Mouse (Mus musculus) neural tube, embryonic 13.5 days (tissue): ENCODE data around the gene Sec31a. TPM values are rescaled to one million over a fixed set of nuclear protein-coding genes. Genes with fewer than 3 reads are reported as not detected.
"Not testable (repeated sequence)": the region's sequence is repeated elsewhere in the genome, so short reads cannot be mapped to it uniquely, and the experiment has no call there.

Experiments used
- ATAC-seq: fragments of 200-750 bp; cut with Nextera tagmentation; 2 replicates; pipeline ENCODE4 v1.8.0; 2017; ENCODE audit warnings: low read depth, mild to moderate bottlenecking, moderate TSS enrichment, moderate library complexity
- H3K27ac ChIP-seq: fragments of 300-500 bp; sonication (generic); replicated peaks from 2 replicates; pipeline ENCODE4 v1.5.1; 2015; ENCODE audit warnings: moderate library complexity, mild to moderate bottlenecking, inconsistent platforms
- H3K27me3 ChIP-seq: fragments of 300-500 bp; sonication (generic); 2 replicates; pipeline ENCODE4 v1.6.1; 2015; ENCODE audit warnings: mild to moderate bottlenecking, inconsistent platforms
- H3K36me3 ChIP-seq: fragments of 300-500 bp; sonication (generic); 2 replicates; pipeline ENCODE4 v1.6.1; 2015; ENCODE audit warnings: mild to moderate bottlenecking, inconsistent platforms
- H3K4me1 ChIP-seq: fragments of 300-500 bp; sonication (generic); replicated peaks from 2 replicates; pipeline ENCODE4 v1.6.1; 2015; ENCODE audit warnings: inconsistent platforms
- H3K4me2 ChIP-seq: fragments of 300-500 bp; sonication (generic); 2 replicates; pipeline ENCODE4 v1.6.1; 2015; ENCODE audit warnings: inconsistent platforms, mild to moderate bottlenecking, moderate library complexity
- H3K4me3 ChIP-seq: fragments of 300-500 bp; sonication (generic); 2 replicates; pipeline ENCODE4 v1.5.1; 2015; ENCODE audit warnings: mild to moderate bottlenecking, inconsistent platforms
- H3K9ac ChIP-seq: fragments of 300-500 bp; sonication (generic); 2 replicates; pipeline ENCODE4 v1.6.1; 2015; ENCODE audit warnings: moderate library complexity, mild to moderate bottlenecking, inconsistent platforms
- H3K9me3 ChIP-seq: fragments of 300-500 bp; sonication (generic); 2 replicates; pipeline ENCODE4 v1.6.1; 2016; ENCODE audit warnings: inconsistent platforms
- WGBS: fragments of 180-500 bp; shearing (Covaris S2); methylation state at CpG from one replicate; pipeline ENCODE4 v1.1.7; 2015; 5-methylcytosine and 5-hydroxymethylcytosine counted together
- polyA plus RNA-seq: library from polyadenylated mRNA; unstranded; fragments of >200 nt; fragmentation: Nextera tagmentation; extraction: Ambion mirVana; gene quantifications from 2 replicates; pipeline ENCODE4 v1.2.1, GENCODE M21; 2015

Gene Sec31a
- polyA plus RNA-seq, 1 experiment from 2014 or later: 106 TPM

DNA sequence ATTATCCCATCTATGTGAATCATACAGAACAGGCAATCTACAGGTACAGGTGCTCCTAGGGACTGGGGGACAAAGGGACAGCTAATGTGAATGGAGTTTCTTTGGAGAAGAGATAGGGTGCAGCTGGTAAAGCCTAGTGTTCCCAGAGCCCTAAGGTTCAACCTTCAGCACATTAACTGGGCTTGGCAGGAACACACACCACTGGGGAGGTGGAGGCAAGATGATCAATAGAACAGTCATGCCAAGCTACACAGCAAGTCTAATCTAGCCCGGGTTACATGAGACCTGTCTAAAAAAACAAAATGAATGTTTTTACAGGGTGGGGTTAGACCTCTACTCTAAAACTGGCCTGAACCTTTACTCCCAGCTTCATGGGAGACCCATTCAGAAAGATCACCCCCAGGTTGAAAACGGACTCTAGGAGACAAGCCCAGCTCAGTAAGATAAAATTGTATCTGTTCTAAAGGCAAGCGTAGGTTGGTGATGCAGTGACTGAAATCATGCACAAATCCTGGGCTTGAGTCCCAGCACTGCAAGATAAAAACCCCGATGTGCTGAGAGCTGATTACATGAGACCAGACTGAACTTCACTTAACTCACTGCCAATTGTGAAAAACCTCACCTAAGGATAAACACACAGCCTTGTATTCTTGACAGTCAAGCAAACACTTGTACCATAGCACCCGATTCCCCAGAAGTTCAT lies 12.1 kb upstream of the Sec31a start:
- Histone ChIP-seq H3K27me3 (no peaks in the 10 kb centered on the region), H3K9ac (peak overlapping the region; percentile 94), H3K27ac (0 out of 2 replicates have a peak overlapping the region, but pooled peaks have one; percentile 3), H3K4me1 (peaks cover 65% of the 10 kb centered on the region), H3K4me2 (peak overlapping the region; percentile 98), H3K36me3 (peaks cover 43% of the 10 kb centered on the region), H3K4me3 (peak overlapping the region; percentile 70), H3K9me3 (no peaks in the 10 kb centered on the region)
- WGBS: 16% methylated on average over 5 of the region's 5 CpGs
- no peak for ATAC-seq

DNA sequence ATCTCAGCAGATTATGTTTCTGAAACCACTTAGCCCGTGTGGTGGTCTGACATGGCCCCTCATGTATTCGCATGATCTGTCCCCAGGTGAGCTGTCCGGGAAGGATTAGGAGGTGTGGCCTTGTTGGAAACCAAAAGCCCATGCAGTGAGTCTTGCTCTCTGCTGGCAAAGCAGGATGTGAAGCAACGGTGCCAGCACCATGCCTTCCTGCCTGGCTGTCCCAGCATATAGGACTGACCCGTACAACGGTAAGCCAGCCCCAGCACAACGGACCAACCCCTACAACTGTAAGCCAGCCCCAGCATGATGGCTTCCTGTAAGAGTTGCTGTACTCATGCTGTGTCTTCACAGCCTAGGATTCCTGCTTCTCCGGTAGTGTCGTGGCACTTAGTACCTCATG lies 11.2 kb upstream of the Sec31a start:
- ATAC-seq: no peak
- no peaks in the 10 kb centered on the region for H3K9me3 ChIP-seq
- peaks cover 74% of the 10 kb centered on the region for H3K4me1 ChIP-seq
- peak overlapping the region; percentile 98 for H3K4me2 ChIP-seq
- peak overlapping the region; percentile 70 for H3K4me3 ChIP-seq
- peak overlapping the region; percentile 18; the same call in 1 of the 2 replicates for H3K27ac ChIP-seq
- H3K36me3 ChIP-seq: peaks cover 52% of the 10 kb centered on the region
- WGBS: 58% methylated on average over 9 of the region's 9 CpGs
- H3K27me3 ChIP-seq: no peaks in the 10 kb centered on the region
- H3K9ac ChIP-seq: peak overlapping the region; percentile 94

DNA sequence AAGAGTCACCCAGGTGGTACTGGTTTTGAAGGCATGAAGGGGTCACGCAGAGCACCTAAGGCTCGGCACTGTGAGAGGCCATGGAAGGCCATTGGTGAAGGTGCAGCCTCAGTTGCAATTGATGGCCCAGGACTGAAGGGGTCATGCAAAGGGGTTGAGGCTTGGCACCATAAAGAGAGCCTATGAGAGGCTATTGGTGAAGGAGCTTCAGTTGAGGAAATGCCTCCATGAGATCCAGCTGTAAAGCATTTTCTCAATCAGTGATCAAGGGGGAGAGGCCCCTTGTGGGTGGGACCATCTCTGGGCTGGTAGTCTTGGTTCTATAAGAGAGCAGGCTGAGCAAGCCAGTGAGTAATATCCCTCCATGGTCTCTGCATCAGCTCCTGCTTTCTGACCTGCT lies 9.8 kb upstream of the Sec31a start:
- Histone ChIP-seq H3K4me2 (peak overlapping the region; percentile 98; the same call in 1 of the 2 replicates), H3K4me1 (peaks cover 73% of the 10 kb centered on the region), H3K36me3 (peaks cover 67% of the 10 kb centered on the region)
- 91% methylated on average over 2 of the region's 2 CpGs for WGBS
- not testable (repeated sequence) for H3K4me3 ChIP-seq, ATAC-seq, H3K9ac ChIP-seq, H3K9me3 ChIP-seq, H3K27me3 ChIP-seq, H3K27ac ChIP-seq

DNA sequence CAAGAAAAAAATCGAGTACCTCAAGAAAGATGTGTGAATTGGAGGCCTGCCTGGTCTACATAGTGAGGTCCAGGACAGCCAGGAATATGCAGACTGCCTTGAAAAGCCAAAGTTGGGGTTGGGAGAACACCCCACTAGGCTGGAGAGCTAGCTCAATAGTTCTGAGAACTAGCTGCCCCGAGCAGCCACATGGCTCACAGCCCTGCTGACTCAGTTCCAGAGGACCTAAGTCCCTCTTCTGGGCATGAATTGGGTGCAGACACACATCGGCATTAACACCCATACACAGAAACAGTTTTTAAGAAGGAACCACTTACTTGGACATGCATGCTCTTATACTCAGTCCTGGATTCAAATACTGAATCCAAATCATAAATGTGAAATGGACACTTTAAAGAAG lies 8.2 kb upstream of the Sec31a start:
- 88% methylated on average over 3 of the region's 3 CpGs for WGBS
- no peaks in the 10 kb centered on the region for H3K27me3 ChIP-seq
- peaks cover 82% of the 10 kb centered on the region for H3K36me3 ChIP-seq
- peaks cover 64% of the 10 kb centered on the region for H3K4me1 ChIP-seq
- H3K4me2 ChIP-seq: peak overlapping the region; percentile 13; the same call in 1 of the 2 replicates
- no peak overlapping the region for H3K9ac ChIP-seq
- no peak overlapping the region; the same call in 1 of the 2 replicates for H3K4me3 ChIP-seq
- H3K9me3 ChIP-seq: no peaks in the 10 kb centered on the region
- H3K27ac ChIP-seq: no peak overlapping the region
- ATAC-seq: no peak

DNA sequence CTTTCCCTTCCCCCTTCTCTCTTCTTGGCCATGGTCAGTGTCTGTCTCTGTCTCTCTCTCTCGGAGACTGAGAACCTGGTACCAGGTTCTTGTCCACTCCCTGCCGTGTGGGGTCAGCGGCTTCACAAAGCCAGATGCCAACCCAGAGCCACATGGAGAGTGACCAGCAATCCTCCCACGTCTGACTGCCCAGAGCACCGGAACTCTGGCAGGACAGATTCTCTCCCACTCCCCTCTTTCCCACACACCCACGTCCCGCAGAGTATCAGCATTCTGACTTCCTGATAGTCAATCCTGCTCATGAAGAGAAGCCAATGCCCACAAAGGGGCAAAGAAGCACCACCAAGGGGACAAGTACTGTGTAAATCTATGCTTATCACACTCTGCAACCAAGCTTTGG lies 7.6 kb upstream of the Sec31a start:
- no peak overlapping the region; the same call in 1 of the 2 replicates for H3K4me2 ChIP-seq

DNA sequence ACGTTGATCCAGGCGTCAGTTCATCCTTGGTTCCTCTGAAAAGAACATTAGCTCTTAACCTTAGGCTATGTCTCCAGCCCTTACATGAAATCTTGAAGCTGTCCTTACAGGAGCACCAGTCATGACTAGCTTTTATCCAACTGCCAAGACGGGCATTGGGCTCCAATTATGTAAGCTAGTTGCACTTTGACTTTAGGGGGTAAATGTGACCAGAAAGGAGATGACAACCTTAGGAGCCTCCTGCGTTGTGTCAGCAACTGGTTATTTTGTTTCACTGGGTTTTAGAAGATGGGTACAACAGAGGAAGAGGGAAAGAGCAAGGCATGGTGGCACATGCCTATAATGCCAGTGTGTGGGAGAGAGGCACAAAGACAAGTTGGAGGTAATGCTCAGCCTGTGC lies 2.8 kb upstream of the Sec31a start:
- WGBS: 73% methylated on average over 4 of the region's 4 CpGs
- Histone ChIP-seq H3K27ac (no peak overlapping the region), H3K36me3 (peaks cover 60% of the 10 kb centered on the region), H3K9ac (no peak overlapping the region), H3K4me3 (no peak overlapping the region), H3K27me3 (no peaks in the 10 kb centered on the region), H3K4me1 (peaks cover 42% of the 10 kb centered on the region), H3K4me2 (no peak overlapping the region), H3K9me3 (no peaks in the 10 kb centered on the region)
- no peak for ATAC-seq

More for the DNA sequence above, 7.6 kb upstream of the Sec31a start:
- H3K36me3 ChIP-seq: peaks cover 87% of the 10 kb centered on the region
- H3K4me1 ChIP-seq: peaks cover 64% of the 10 kb centered on the region
- ATAC-seq: no peak
- no peaks in the 10 kb centered on the region for H3K9me3 ChIP-seq
- H3K4me3 ChIP-seq: no peak overlapping the region
- H3K27me3 ChIP-seq: no peaks in the 10 kb centered on the region
- WGBS: 79% methylated on average over 7 of the region's 7 CpGs
- no peak overlapping the region for H3K27ac ChIP-seq
- H3K9ac ChIP-seq: peak overlapping the region; percentile 19; the same call in 1 of the 2 replicates

DNA sequence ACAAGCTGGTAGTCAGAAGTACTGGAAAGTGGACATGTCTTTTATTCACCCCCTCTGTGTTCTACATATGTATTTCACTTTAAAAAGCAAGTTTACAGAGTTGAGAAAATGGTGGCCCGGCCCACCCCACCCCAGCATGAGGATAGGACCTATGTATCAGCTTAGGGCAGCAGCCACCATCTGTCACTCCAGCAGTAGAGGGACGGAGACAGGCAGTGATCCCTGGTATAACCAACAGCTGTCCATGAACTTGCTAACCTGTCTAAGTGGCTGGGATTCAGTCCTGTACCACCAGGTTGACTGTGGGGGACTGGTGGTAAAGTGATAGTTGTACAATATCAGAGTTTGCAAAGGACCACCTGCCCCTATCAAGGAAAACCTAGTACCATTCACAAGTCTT lies 2.0 kb upstream of the Sec31a start:
- H3K9ac ChIP-seq: no peak overlapping the region
- peaks cover 52% of the 10 kb centered on the region for H3K36me3 ChIP-seq
- WGBS: 84% methylated on average over 2 of the region's 2 CpGs
- peaks cover 40% of the 10 kb centered on the region for H3K4me1 ChIP-seq
- no peak overlapping the region for H3K4me2 ChIP-seq
- ATAC-seq: no peak
- H3K4me3 ChIP-seq: no peak overlapping the region
- H3K27ac ChIP-seq: no peak overlapping the region
- H3K9me3 ChIP-seq: no peaks in the 10 kb centered on the region
- no peaks in the 10 kb centered on the region for H3K27me3 ChIP-seq

DNA sequence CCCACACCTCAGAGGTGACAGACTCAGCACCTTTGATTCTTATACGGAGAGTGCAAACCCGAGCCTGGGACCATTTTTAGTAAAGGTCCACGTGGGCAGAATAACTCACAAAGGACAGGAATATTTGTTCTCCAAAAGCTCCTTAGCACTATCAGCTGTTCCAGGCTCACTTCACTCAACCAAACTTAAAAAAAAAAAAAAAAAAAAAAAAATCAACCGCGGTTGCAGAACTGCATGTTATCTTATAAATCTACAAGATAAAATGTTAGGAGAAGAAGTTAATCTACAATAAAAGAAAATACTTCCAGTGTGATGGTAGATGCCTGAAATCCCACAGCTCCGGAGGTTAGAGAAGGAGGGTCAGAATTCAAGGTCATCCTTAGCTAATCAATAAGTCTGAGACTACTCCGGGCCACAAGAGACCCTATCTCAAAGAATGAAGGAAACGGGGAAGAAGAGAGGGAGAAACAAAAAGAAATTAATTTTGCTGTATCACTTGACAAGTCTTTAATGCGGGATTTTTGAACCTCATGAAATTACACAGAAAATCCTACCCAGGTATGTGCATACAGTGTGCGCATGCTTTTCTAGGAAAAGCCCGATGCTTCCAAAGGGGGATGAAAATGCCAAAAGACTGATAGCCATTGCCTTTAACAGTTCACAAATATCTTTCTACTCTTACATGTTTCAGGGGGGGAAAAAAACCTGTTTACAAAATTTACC lies 1.4 kb downstream of the Sec31a start:
- Histone ChIP-seq H3K4me3 (peak overlapping the region; percentile 86), H3K4me1 (peaks cover 30% of the 10 kb centered on the region), H3K9me3 (no peaks in the 10 kb centered on the region), H3K27ac (no peak overlapping the region), H3K36me3 (peaks cover 18% of the 10 kb centered on the region), H3K4me2 (peak overlapping the region; percentile 62), H3K27me3 (no peaks in the 10 kb centered on the region), H3K9ac (peak overlapping the region; percentile 87)
- ATAC-seq: no peak
- 70% methylated on average over 11 of the region's 11 CpGs for WGBS

DNA sequence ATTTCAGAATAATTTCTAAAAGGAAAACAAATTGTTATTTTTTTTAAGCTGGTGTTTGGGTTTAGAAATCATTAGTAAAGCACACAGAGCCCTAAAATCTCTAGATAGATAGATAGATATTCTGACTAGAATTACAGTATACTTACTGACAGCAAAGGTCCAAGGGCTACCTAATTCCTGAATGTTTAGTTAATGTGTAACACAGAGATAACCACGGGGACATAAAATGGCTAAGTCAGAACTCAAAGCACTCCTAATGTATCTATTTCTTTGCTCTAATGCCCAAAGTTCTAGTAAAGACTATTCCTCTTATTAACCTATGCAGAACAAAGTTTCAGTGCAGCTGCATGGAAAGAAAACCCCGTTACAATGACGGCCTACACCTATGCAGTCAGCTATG lies 3.1 kb downstream of the Sec31a start:
- Histone ChIP-seq H3K9me3 (no peaks in the 10 kb centered on the region), H3K4me3 (no peak overlapping the region), H3K27me3 (no peaks in the 10 kb centered on the region), H3K9ac (no peak overlapping the region), H3K4me1 (peaks cover 30% of the 10 kb centered on the region), H3K27ac (no peak overlapping the region), H3K4me2 (no peak overlapping the region), H3K36me3 (peaks cover 3% of the 10 kb centered on the region; the same call in 1 of the 2 replicates)
- 90% methylated on average over 3 of the region's 3 CpGs for WGBS
- no peak for ATAC-seq

DNA sequence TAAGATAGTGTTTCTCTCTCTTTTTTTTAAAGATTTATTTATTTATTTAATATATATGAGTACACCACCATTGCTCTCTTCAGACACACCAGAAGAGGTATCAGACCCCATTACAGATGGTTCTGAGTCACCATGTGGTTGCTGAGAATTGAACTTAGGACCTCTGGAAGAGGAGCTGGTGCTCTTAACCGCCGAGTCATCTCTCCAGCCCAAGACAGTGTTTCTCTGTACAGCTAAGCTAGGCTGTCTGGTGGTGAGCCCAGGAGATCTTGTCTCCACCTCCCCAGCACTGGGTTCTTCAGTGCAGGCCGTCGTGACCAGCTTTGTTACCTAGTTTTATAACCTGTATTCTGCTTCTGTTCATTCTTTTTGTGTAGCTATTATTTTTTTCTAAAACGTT lies 5.8 kb downstream of the Sec31a start:
- Histone ChIP-seq H3K27ac (no peak overlapping the region), H3K4me2 (no peak overlapping the region), H3K9me3 (no peaks in the 10 kb centered on the region), H3K4me3 (no peak overlapping the region), H3K9ac (no peak overlapping the region), H3K36me3 (peaks cover 21% of the 10 kb centered on the region), H3K27me3 (no peaks in the 10 kb centered on the region), H3K4me1 (peaks cover 19% of the 10 kb centered on the region)
- WGBS: 91% methylated on average over 5 of the region's 5 CpGs
- ATAC-seq: no peak

DNA sequence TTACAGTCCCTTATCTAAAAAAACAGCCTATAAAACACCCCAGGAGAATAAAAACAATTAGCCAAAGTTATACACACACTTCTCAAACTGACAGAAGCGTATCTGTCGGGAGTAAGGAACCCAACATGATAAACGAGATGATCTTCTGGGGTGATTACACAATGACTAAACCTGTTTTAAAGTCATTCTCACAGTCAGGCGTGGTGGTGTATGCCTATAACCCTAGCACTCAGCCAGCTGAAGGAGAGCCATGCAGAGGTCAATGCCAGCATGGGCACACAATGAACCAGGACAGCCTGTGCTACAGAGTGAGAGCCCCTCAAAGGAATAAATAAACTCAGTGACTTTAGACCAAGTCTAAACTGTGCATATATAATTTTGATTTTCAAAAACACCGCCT lies 7.5 kb downstream of the Sec31a start:
- Histone ChIP-seq H3K27ac (no peak overlapping the region), H3K4me3 (no peak overlapping the region), H3K27me3 (no peaks in the 10 kb centered on the region), H3K9ac (no peak overlapping the region), H3K4me2 (no peak overlapping the region), H3K36me3 (peaks cover 38% of the 10 kb centered on the region), H3K9me3 (no peaks in the 10 kb centered on the region), H3K4me1 (peaks cover 2% of the 10 kb centered on the region)
- 79% methylated on average over 5 of the region's 5 CpGs for WGBS
- no peak for ATAC-seq

DNA sequence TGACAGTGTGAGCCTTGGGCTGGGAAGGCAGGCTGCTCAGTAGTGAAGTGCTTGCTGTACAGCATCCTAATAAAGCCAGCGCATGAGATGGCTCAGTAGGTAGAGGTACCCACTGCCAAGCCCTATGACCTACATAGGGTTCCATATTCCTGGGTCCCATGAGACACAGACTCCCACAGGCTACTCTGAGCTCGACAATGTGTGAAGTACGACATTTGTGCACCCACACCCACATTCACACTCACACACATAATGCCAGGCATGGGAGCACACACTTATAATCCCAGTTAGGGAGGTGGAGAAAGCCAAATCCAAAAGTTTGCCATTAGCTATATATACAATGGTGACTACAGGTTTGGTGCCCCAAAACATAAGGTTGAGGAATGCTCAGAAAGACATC lies 19.3 kb downstream of the Sec31a start:
- Histone ChIP-seq H3K27me3 (no peaks in the 10 kb centered on the region), H3K4me2 (no peak overlapping the region), H3K36me3 (peaks cover 88% of the 10 kb centered on the region), H3K27ac (no peak overlapping the region), H3K9ac (no peak overlapping the region), H3K4me1 (no peaks in the 10 kb centered on the region), H3K4me3 (no peak overlapping the region), H3K9me3 (no peaks in the 10 kb centered on the region)
- WGBS: 98% methylated on average over 3 of the region's 3 CpGs
- no peak for ATAC-seq
